Mouse (Mus musculus) ES-Bruce4 (cell line): Measurements from ENCODE around the gene Ninl.

Source experiments
- CTCF ChIP-seq: IDR thresholded peaks from one replicate; pipeline ENCODE4 v1.8.1; 2011; ENCODE audit warnings: low read depth, low read length
- EP300 ChIP-seq: IDR thresholded peaks from 2 replicates; pipeline ENCODE4 v1.6.1; 2011; ENCODE audit warnings: low read depth, low read length; ENCODE audit not compliant: insufficient read depth

DNA sequence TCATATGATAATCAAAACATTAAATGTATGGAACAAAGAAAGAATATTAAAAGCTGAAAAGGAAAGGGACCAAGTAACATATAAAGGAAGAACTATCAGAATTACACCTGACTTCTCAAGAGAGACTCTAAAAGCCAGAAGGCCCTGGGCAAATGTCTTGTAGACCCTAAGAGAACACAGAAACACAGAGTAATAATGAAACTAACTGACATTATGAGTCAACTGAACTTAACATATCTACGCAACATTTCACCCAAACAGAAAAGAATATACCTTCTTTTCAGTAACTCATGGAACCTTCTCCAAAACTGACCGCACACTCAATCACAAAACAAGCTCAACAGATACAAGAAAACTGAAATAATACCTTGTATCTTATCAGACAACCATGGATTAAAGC lies 53.8 kb downstream of the Ninl start:
- TF ChIP-seq CTCF: no peak
- TF ChIP-seq EP300: no peak
